Mouse (Mus musculus) midbrain, embryonic 10.5 days (tissue): Measurements from ENCODE around the gene Drc7. TPM values are rescaled to one million over a fixed set of nuclear protein-coding genes. Genes with fewer than 3 reads are reported as not detected.

Experiments
- DNase-seq: peaks from one replicate; pipeline ENCODE4 v3.0.0-alpha.2; 2017; ENCODE audit warnings: low spot score
- H3K27ac ChIP-seq: fragments of 300-500 bp; sonication (generic); replicated peaks from 2 replicates; pipeline ENCODE4 v1.5.1; 2016; ENCODE audit warnings: mild to moderate bottlenecking
- H3K27me3 ChIP-seq: fragments of 300-500 bp; sonication (generic); 2 replicates; pipeline ENCODE4 v1.6.1; 2016; ENCODE audit warnings: low read depth, mild to moderate bottlenecking; ENCODE audit not compliant: poor library complexity, severe bottlenecking
- H3K36me3 ChIP-seq: fragments of 300-500 bp; sonication (generic); 2 replicates; pipeline ENCODE4 v1.6.1; 2016; ENCODE audit warnings: mild to moderate bottlenecking, moderate library complexity
- H3K4me1 ChIP-seq: fragments of 300-500 bp; sonication (generic); 2 replicates; pipeline ENCODE4 v1.6.1; 2016
- H3K4me3 ChIP-seq: fragments of 300-500 bp; sonication (generic); 2 replicates; pipeline ENCODE4 v1.5.1; 2016; ENCODE audit warnings: mild to moderate bottlenecking, moderate library complexity
- H3K9me3 ChIP-seq: fragments of 300-500 bp; sonication (generic); replicated peaks from 2 replicates; pipeline ENCODE4 v1.6.1; 2016; ENCODE audit warnings: mild to moderate bottlenecking
- WGBS: fragments of 180-500 bp; shearing (Covaris S2); methylation state at CpG from one replicate; pipeline ENCODE4 v1.1.7; 2016; 5-methylcytosine and 5-hydroxymethylcytosine counted together
- polyA plus RNA-seq: library from polyadenylated mRNA; unstranded; fragments of >200 nt; fragmentation: Nextera tagmentation; extraction: Ambion mirVana; gene quantifications from 2 replicates; pipeline ENCODE4 v1.2.1, GENCODE M21; 2016

The Drc7 gene
- polyA plus RNA-seq, 1 experiment from 2014 or later, result 0.11 TPM

DNA sequence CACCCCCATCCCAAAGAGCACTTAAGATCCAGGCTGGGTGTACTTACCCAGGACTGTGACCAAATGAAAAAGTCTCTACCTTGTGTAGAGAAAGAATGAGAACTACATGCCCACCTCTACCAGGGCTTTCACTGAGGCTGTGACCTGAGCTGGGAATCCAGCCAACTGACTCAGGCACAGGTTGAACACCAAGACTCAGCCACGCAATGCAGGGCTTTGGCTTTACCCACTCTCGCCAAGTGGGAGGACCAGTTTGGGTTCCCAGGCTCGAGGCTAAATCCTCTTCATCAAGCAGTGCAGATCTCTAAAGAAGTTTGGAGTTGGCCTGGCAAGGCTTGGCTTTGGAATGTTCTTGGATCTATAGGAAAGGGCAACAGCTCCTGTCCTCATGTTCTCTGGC is 20.6 kb downstream of the Drc7 start:
- Histone ChIP-seq H3K9me3 (no peaks in the 10 kb centered on the region), H3K27ac (no peak overlapping the region), H3K36me3 (no peaks in the 10 kb centered on the region), H3K27me3 (no peaks in the 10 kb centered on the region), H3K4me3 (no peak overlapping the region), H3K4me1 (peaks cover 5% of the 10 kb centered on the region; the same call in 1 of the 2 replicates)
- WGBS, result 80% methylated on average over 3 of the region's 3 CpGs
- no peak for DNase-seq

DNA sequence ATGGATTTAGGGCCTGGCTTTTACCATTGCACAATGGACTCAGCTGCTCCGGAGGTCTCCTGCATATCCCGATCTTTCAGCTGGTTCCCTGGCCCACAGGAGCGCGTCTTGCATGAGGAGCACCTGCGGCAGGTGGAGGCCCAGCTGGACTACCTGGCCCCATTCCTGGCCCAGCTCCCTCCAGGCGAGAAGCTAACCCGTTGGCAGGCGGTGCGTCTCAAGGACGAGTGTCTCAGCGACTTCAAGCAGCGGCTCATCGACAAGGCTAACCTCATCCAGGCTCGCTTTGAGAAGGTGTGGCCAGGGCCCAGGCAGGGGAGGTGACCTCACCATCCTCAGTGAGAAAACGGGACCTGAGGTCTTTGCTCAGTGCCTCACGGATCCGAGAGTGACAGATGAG is 21.2 kb downstream of the Drc7 start:
- no peak overlapping the region for H3K4me3 ChIP-seq
- no peak for DNase-seq
- H3K27me3 ChIP-seq, result no peaks in the 10 kb centered on the region
- WGBS, result 83% methylated on average over 17 of the region's 17 CpGs
- H3K4me1 ChIP-seq, result peaks cover 5% of the 10 kb centered on the region; the same call in 1 of the 2 replicates
- H3K36me3 ChIP-seq, result no peaks in the 10 kb centered on the region
- no peaks in the 10 kb centered on the region for H3K9me3 ChIP-seq
- H3K27ac ChIP-seq, result no peak overlapping the region

DNA sequence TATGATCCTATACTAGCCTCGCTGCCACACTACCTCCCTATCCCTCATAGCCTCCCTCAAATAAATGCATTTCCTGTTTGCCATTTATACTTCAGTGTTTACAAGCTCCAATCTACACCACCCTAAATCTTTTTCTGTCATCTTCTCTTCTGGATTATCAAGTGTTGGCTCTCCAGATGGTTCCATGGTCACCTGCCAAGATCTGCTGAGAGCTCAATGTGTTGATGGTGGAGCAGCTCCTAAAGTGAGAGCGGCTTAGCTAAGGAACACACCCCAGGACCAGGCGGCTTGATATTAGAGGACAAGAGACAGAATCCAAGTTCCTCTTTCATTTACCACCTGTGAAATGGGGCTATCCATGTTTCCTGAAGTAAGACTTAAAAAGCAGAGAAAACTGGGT is 23.2 kb downstream of the Drc7 start:
- WGBS, result 78% methylated on average over 3 of the region's 3 CpGs
- H3K36me3 ChIP-seq, result peaks cover 6% of the 10 kb centered on the region
- peaks cover 23% of the 10 kb centered on the region for H3K4me1 ChIP-seq
- DNase-seq, result no peak
- H3K4me3 ChIP-seq, result no peak overlapping the region
- no peaks in the 10 kb centered on the region for H3K27me3 ChIP-seq
- no peaks in the 10 kb centered on the region for H3K9me3 ChIP-seq
- no peak overlapping the region for H3K27ac ChIP-seq

DNA sequence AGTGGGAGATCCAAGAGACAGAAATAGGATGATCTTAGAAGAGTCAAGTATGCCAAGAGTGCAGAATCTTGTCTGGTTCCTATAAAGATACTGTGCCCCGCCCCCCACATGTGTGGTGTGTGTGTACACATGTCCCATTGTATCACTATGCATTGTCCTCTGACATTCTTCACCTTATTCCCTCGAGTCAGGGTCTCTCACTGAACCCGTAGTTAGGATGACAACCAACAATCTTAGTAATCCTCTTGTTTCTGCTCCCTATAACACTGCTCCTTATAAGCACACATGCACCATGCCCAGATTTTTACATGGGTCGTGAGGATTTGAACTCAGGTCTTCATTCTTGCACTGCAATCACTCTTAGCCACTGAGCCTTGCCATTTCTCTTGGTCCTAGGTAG is 24.4 kb downstream of the Drc7 start:
- H3K4me1 ChIP-seq, result peaks cover 23% of the 10 kb centered on the region
- H3K36me3 ChIP-seq, result peaks cover 15% of the 10 kb centered on the region
- no peaks in the 10 kb centered on the region for H3K27me3 ChIP-seq
- WGBS, result 89% methylated on average over 4 of the region's 4 CpGs
- H3K9me3 ChIP-seq, result no peaks in the 10 kb centered on the region
- H3K4me3 ChIP-seq, result no peak overlapping the region
- H3K27ac ChIP-seq, result no peak overlapping the region
- DNase-seq, result no peak

DNA sequence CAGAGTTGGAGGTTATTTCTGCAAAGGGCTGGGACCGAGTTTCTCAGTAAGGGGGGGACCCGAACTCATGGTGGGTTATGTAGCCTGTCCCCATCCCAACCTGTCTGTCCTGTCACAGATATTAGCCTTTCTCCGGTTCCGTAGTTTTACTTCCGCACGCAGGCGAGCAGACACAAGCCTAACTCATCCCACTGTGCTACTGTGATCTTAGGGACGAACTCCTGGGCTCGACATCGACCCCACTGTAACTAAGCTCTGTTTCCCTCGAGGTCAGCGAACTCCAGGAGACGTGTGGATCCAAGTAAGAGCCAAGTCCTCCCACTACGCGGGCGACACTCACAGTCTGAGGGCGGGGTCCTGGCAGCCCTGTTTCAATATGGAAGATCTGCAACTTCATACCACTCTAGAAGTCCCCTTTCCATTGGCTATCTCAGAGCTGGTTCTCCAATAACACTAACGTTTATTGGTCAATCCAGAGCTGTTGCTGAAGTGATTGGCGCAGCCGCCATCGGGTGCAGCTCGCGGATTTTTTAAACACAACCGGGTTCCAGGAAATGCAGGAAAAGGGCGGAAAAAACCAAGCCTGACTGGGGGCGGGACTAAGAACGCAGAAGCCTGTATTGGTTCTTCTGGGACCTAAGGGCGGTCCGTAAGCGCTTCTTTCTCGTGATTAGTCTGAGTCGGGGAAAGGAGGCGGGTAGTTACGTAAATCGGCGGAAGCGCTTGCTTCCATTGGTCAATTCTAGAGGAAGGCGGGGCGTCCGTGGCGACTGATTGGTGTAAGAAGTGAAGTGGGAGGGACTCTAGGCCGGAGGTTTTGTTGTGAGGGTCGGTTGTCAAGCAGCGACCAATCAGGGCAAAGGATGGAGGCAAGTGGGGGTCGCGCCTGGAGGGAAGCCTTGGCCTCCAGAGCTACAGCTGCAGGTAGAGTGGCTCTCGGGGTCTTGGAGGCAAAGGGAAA is 25.8 kb downstream of the Drc7 start, which contains the start of gene Katnb1:
Katnb1 (plus strand) TSS at position 806 of the 961 bp plus-strand sequence.
- peak within 1 kb of the TSS; percentile 92 for H3K4me3 ChIP-seq
- peak within 1 kb of the TSS; percentile 91 for H3K27ac ChIP-seq
- DNase-seq, result peak; percentile 99
- WGBS, result under 1% methylated on average over 47 of the region's 47 CpGs
- H3K9me3 ChIP-seq, result no peaks in the 10 kb centered on the region
- peaks cover 29% of the 10 kb centered on the region for H3K36me3 ChIP-seq
- no peaks in the 10 kb centered on the region for H3K27me3 ChIP-seq
- peaks cover 23% of the 10 kb centered on the region for H3K4me1 ChIP-seq

DNA sequence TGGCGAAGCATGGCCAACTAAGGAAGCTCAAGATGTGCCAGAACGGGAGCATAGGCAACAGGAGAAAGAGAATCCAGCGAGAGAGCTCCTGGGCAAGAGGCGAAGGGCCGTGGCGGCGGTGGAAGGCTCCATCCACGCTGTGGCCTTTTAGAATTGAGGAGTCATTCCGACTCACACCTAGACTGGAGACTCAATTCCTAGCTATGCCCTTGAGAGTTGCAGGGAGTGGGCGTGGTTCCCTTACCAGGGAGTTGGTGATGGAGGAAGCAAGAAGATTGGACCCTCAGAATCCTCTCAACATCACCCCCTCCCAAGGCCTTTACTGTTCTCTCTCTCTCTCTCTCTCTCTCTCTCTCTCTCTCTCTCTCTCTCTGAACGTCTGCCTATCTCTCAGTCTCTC is 26.7 kb downstream of the Drc7 start:
- Histone ChIP-seq H3K27ac (peak overlapping the region; percentile 91), H3K9me3 (no peaks in the 10 kb centered on the region), H3K36me3 (peaks cover 36% of the 10 kb centered on the region), H3K4me1 (peaks cover 23% of the 10 kb centered on the region), H3K27me3 (no peaks in the 10 kb centered on the region), H3K4me3 (peak overlapping the region; percentile 92)
- no peak for DNase-seq
- WGBS, result 9% methylated on average over 11 of the region's 11 CpGs

DNA sequence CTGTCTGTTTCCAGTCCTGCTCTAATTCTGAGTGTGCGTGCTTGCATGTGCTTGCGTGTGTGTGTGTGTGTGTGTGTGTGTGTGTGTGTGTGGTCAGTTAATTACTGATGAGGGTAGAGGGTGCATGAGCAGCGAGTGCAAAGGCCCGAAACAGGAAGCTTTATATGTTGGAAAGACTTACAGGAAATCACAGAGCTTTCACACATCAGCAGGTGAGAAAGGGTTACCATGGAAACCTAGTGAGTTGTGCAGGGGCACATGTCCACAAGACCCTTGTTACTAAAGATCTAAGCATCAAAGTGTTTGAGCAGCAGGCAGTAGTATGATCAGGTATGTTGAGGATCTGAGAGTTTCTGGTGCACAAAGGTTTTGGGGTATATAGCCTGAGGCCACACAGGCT is 29.4 kb downstream of the Drc7 start:
- WGBS, result 95% methylated on average over 4 of the region's 4 CpGs
- Histone ChIP-seq H3K36me3 (peaks cover 61% of the 10 kb centered on the region), H3K4me1 (peaks cover 23% of the 10 kb centered on the region), H3K9me3 (no peaks in the 10 kb centered on the region), H3K27me3 (no peaks in the 10 kb centered on the region), H3K27ac (no peak overlapping the region), H3K4me3 (no peak overlapping the region)
- no peak for DNase-seq

DNA sequence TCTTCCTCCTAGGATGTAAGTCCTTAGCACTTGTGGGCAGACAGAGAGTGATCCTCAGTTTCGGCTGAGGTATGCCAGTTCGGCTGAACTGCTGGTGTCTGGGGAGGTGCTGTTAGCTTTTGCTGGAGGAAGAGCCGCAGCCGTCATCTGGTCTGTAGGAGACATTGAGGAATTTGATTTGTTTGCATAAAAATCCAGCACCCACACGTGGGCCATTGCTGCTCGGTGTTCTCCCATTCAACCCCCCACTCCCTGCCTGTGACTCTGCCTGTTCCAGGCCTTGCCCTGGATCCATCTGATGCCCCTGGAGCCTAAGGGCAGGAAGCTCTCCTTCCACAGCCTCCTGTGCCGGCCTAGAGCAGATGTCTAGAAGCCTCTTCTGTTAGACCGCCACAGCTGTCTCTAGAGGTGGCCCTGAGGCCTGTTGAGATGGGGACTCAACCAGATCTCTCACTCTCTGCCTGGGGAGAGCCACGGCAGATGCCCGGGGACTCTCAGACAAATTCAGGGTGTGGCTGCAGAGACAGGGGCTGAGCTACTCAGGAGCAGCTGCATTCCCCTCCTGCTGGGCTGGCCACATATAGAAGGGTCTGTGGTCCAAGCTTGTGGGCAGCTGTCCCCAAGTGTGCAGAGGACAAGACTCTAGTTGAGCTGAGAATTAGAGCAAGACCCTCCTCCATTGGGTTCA is 30.0 kb downstream of the Drc7 start:
- H3K4me3 ChIP-seq, result no peak overlapping the region
- WGBS, result 86% methylated on average over 10 of the region's 10 CpGs
- peak overlapping the region; percentile 55; the same call in 1 of the 2 replicates for H3K27ac ChIP-seq
- no peak for DNase-seq
- H3K36me3 ChIP-seq, result peaks cover 67% of the 10 kb centered on the region
- no peaks in the 10 kb centered on the region for H3K9me3 ChIP-seq
- H3K4me1 ChIP-seq, result peaks cover 23% of the 10 kb centered on the region
- H3K27me3 ChIP-seq, result no peaks in the 10 kb centered on the region

DNA sequence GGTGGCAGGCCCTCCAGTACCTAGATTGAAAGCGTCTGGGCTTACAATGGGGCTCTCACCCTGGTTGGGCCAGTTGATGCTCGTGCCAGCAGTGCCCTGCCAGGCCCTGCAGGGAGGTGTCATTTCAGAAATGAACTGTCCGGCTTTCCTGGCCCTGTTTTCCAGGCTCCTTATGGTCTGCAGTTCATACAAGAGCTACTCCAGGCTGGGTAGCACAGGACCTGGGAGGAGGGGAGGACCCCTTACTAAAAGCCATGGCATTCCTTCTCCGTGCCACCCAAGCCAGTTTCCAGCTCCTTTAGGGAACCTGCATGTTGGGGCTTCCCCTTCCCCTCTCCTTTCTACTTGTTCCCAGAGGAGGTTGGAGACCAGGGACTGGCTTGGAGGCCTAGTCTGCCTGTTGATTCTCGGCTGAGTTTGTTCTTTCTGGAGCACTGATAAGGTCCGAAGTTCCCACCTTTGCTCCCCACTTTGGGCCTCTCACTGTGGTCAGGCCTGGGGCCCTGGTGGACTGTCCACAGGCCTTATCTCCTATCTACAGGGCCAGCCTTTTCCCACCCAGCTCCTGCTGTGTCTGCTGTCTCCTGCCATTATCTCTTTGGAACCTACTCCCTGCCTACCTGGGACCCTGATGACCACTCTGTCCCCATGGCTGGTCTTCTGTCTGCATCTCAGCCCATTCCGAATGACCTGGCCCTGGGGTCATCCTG is 30.7 kb downstream of the Drc7 start:
- DNase-seq, result no peak
- H3K27me3 ChIP-seq, result no peaks in the 10 kb centered on the region
- no peak overlapping the region for H3K27ac ChIP-seq
- peaks cover 18% of the 10 kb centered on the region for H3K4me1 ChIP-seq
- no peaks in the 10 kb centered on the region for H3K9me3 ChIP-seq
- peaks cover 74% of the 10 kb centered on the region for H3K36me3 ChIP-seq
- H3K4me3 ChIP-seq, result no peak overlapping the region
- 89% methylated on average over 7 of the region's 7 CpGs for whole genome bisulfite sequencing

DNA sequence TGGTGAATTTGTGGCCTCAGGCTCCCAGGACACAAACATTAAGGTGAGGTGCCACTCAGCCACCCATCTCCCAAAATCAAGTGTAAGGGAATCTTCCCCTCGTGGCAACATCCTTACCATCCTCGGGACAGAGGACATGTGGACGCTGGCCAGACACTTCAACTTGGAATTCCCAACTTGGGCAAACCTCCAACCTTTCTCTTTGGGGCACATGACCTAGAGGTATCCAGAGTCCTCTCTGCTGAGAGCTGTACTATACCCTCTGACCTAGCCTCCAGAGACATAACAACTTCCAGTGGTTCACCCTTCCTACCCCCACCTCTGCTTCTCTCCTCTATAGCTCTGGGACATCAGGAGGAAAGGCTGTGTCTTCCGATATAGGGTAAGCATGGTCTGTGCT is 38.7 kb downstream of the Drc7 start:
- H3K36me3 ChIP-seq, result peaks cover 100% of the 10 kb centered on the region

DNA sequence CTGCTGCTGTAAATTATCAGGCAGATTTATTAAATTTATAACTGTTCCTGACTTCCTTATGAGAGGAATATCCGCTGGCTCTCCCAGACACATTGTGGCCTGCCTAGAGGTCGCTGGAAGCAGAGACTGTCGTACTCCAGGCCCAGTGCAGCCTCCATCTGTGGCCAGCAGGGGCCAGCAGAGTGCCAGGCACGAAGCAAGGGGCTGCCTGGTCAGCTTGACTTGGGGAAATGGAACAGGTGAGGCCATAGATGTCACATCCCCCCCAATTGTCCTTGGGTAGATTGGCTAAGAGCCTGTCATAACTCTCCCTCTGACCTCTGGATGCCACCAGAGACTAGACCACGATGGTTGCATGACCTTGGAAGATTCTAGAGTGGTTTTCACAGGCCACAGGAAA is 44.1 kb downstream of the Drc7 start:
- H3K36me3 ChIP-seq, result peaks cover 68% of the 10 kb centered on the region
- no peaks in the 10 kb centered on the region for H3K4me1 ChIP-seq
- H3K27ac ChIP-seq, result no peak overlapping the region
- WGBS, result 32% methylated on average over 5 of the region's 5 CpGs
- H3K9me3 ChIP-seq, result no peaks in the 10 kb centered on the region
- no peak overlapping the region for H3K4me3 ChIP-seq
- peak; percentile 63 for DNase-seq
- H3K27me3 ChIP-seq, result no peaks in the 10 kb centered on the region

More for the DNA sequence above, 38.7 kb downstream of the Drc7 start:
- Histone ChIP-seq H3K4me3 (no peak overlapping the region), H3K27ac (no peak overlapping the region), H3K27me3 (no peaks in the 10 kb centered on the region), H3K9me3 (no peaks in the 10 kb centered on the region), H3K4me1 (no peaks in the 10 kb centered on the region)
- WGBS, result 89% methylated on average over 4 of the region's 4 CpGs
- DNase-seq, result no peak

DNA sequence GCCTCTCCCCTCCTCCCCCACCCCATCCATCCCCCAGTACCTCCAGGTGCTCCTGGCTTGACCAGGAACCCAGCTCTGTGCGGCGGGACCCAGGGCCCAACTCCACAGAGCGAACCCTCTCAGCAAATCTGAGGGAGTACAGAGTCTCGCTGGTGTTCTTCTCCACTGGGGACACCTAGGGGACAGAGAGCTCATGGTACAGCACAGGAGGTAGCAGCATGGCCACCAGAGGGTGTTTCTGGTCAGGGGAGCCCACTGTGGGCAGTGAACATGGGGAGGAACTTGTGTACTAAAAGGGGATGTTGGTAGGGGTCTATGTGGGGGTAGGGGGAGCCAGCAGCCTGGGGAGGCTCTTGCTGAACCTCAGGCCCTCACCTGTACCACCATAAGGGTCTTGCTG is 47.1 kb downstream of the Drc7 start:
- no peak overlapping the region for H3K27ac ChIP-seq
- no peaks in the 10 kb centered on the region for H3K9me3 ChIP-seq
- H3K36me3 ChIP-seq, result peaks cover 38% of the 10 kb centered on the region
- H3K4me3 ChIP-seq, result no peak overlapping the region
- DNase-seq, result no peak
- 76% methylated on average over 4 of the region's 4 CpGs for WGBS
- H3K27me3 ChIP-seq, result no peaks in the 10 kb centered on the region
- H3K4me1 ChIP-seq, result no peaks in the 10 kb centered on the region
